Mouse (Mus musculus) kidney, adult 2 months (tissue): ENCODE results near the gene Slc3a2.

Source experiments
- CTCF ChIP-seq: fragments of 200-500 bp; conservative IDR thresholded peaks from 2 replicates; pipeline ENCODE4 v1.5.1; 2011; ENCODE audit warnings: low read depth, mild to moderate bottlenecking, control low read depth, low read length, moderate library complexity, mixed read lengths; ENCODE audit not compliant: insufficient read depth, insufficient read length
- POLR2A ChIP-seq: fragments of 200-500 bp; IDR thresholded peaks from one replicate; pipeline ENCODE4 v1.6.1; 2011; ENCODE audit warnings: low read depth, low read length, control low read depth

GRCm38 (mm10) chr19:8738911-8739310 lies 15.7 kb upstream of the Slc3a2 start:
- TF ChIP-seq CTCF (no peak), POLR2A (no peak)
